ENCODE assay signal across 12 mouse cellular contexts in the genomic region with DNA sequence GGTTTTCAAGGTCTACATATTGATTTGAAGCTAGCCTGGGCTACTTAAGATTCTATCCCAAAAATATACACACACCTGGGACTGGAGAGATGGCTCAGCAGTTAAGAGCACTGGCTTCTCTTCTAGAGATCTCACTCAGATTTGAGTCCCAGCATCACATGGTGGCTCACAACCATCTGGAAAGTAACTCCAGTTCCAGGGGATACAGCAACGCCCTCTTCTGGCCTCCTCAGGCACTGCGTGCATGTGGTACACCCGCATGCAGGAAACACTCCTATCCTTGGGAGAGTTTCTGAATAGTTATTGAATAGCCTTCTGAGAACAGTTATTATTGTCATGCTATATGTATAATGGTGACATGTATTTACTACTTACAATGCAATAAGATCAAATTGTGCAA. TPM values are rescaled to one million over a fixed set of nuclear protein-coding genes. Genes with fewer than 3 reads are reported as not detected.
DNase-seq lines count a peak whose midpoint lies in the region; ATAC-seq and TF ChIP-seq lines count a peak whose summit lies in the region.
"Had no signal": no experiment of that assay in that cellular context is flagged by ENCODE, and none has a peak within 500 bp of the region (broad histone marks: within the 10 kb centered on the region; RNA-seq: fewer than 3 reads in every experiment).

No protein-coding gene starts in this region.

- dilution Hi-C loops in CH12.LX (cut with MboI; ENCODE audit: extremely low pct_ligation_motif_present, extremely low pct_unique_long_range_greater_than_20kb, low sequenced_read_pairs) = no loop called here

- no peak for TF ChIP-seq EP300 in CH12.LX (IDR thresholded peaks at IDR 0.05; ENCODE audit: low read length)

- peak; percentile 88 for DNase-seq in heart, adult 11 months
- no peak for DNase-seq in heart, postnatal 4 days
- no peak for DNase-seq in lung, embryonic 14.5 days
- DNase-seq in lung, adult 18-20 months = no peak
- DNase-seq in CH12.LX (ENCODE audit: extremely low read depth) = peak; percentile 35
- DNase-seq in brain, embryonic 14.5 days (ENCODE audit: low read depth) = no peak
- DNase-seq in cerebellum, adult 9-11 months = no peak
- DNase-seq in heart, adult 18-20 months = no peak

- H3K79me2 ChIP-seq in CH12.LX (replicated peaks; ENCODE audit: control insufficient read depth, extremely low read depth, insufficient read depth, poor library complexity, severe bottlenecking) = no peaks in the 10 kb centered on the region

- no peak for ATAC-seq in lung, embryonic 14.5 days (ENCODE audit: insufficient read depth)

- H3K9ac ChIP-seq in lung, embryonic 14.5 days = no peak overlapping the region
- H3K9ac ChIP-seq in CH12.LX (ENCODE audit: insufficient read depth, low read depth) = no peak overlapping the region
- H3K9ac ChIP-seq: stomach, embryonic 15.5 days had no signal

- WGBS in lung, embryonic 14.5 days = 61% methylated on average over 3 of the region's 3 CpGs

- H3K27ac ChIP-seq in lung, embryonic 14.5 days (ENCODE audit: low read depth) = no peak overlapping the region
- H3K27ac ChIP-seq in CH12.LX (ENCODE audit: insufficient read depth, low read depth) = no peak overlapping the region
- H3K27ac ChIP-seq: heart, embryonic 10.5 days; hindbrain, embryonic 10.5 days had no signal

- H3K4me1 ChIP-seq in lung, embryonic 14.5 days (ENCODE audit: insufficient read depth) = peaks cover 7% of the 10 kb centered on the region; the same call in 1 of the 2 replicates
- peaks cover 4 to 11% of the 10 kb centered on the region in 2 experiments for H3K4me1 ChIP-seq in CH12.LX (ENCODE audit: control insufficient read depth in 1 of 2, insufficient read depth in 2 of 2)

- TF ChIP-seq RAD21 in CH12.LX (IDR thresholded peaks at IDR 0.05; ENCODE audit: low read depth, low read length) = no peak

- peaks cover 13% of the 10 kb centered on the region; the same call in 1 of the 2 replicates for H3K36me3 ChIP-seq in lung, embryonic 14.5 days (ENCODE audit: insufficient read depth)
- H3K36me3 ChIP-seq in CH12.LX (replicated peaks in 1 of 2; ENCODE audit: control insufficient read depth in 1 of 2, insufficient read depth in 1 of 2, low read length in 1 of 2) = no peaks in the 10 kb centered on the region
- H3K36me3 ChIP-seq: stomach, embryonic 15.5 days had no signal

- no peak overlapping the region for H3K4me2 ChIP-seq in lung, embryonic 14.5 days
- no peak overlapping the region for H3K4me2 ChIP-seq in CH12.LX (ENCODE audit: insufficient read depth, low read depth, poor library complexity, severe bottlenecking)

- in situ Hi-C loops in CH12.LX (cut with MboI; ENCODE audit: low pct_ligation_motif_present, low pct_unique_long_range_greater_than_20kb, low sequenced_read_pairs) = no loop called here

- H3K9me3 ChIP-seq in lung, embryonic 14.5 days (ENCODE audit: low read depth, low read length) = no peaks in the 10 kb centered on the region
- peaks cover 2% of the 10 kb centered on the region for H3K9me3 ChIP-seq in CH12.LX (replicated peaks; ENCODE audit: low read length)
- H3K9me3 ChIP-seq: heart, embryonic 10.5 days; hindbrain, embryonic 10.5 days; stomach, embryonic 15.5 days had no signal

- TF ChIP-seq CTCF in lung, embryonic 14.5 days (IDR thresholded peaks at IDR 0.05; ENCODE audit: low read depth) = peak; percentile 33; the same call in 1 of the 2 replicates
- TF ChIP-seq CTCF in CH12.LX (conservative IDR thresholded peaks at IDR 0.05 in 1 of 2, IDR thresholded peaks at IDR 0.05 in 1 of 2; ENCODE audit: low read depth in 2 of 2, low read length in 2 of 2) = peak; percentile 28 to 50; a peak in 3 of 4 replicates
- TF ChIP-seq CTCF in brain, embryonic 14.5 days (IDR thresholded peaks at IDR 0.05; ENCODE audit: borderline replicate concordance, extremely low read depth, insufficient read depth, insufficient read length) = 0 out of 2 replicates have a peak, but pooled peaks have one; percentile 4

- no peak for TF ChIP-seq POLR2A in CH12.LX (IDR thresholded peaks at IDR 0.05; ENCODE audit: low read depth, low read length)
- TF ChIP-seq POLR2A in brain, embryonic 14.5 days (IDR thresholded peaks at IDR 0.05; ENCODE audit: borderline replicate concordance, extremely low read depth, insufficient read depth, insufficient read length, poor library complexity, severe bottlenecking) = no peak

- H3K4me3 ChIP-seq in lung, embryonic 14.5 days (ENCODE audit: low read depth, low read length) = no peak overlapping the region
- H3K4me3 ChIP-seq in CH12.LX (replicated peaks in 1 of 3; ENCODE audit: low read depth in 2 of 3, low read length in 2 of 3, poor library complexity in 1 of 3) = no peak overlapping the region
- H3K4me3 ChIP-seq: heart, embryonic 10.5 days; hindbrain, embryonic 10.5 days had no signal

- H3K27me3 ChIP-seq in lung, embryonic 14.5 days (ENCODE audit: insufficient read depth, low read length) = no peaks in the 10 kb centered on the region
- H3K27me3 ChIP-seq in CH12.LX (replicated peaks) = no peaks in the 10 kb centered on the region
- H3K27me3 ChIP-seq: stomach, embryonic 15.5 days had no signal

TF ChIP-seq in CH12.LX, 34 proteins besides CTCF, POLR2A, EP300 and RAD21:
- TF ChIP-seq MAZ (IDR thresholded peaks at IDR 0.05; ENCODE audit: low read depth, low read length) = no peak
- TF ChIP-seq HCFC1 (IDR thresholded peaks at IDR 0.05; ENCODE audit: low read depth, low read length) = no peak
- no peak for TF ChIP-seq RCOR1 (conservative IDR thresholded peaks at IDR 0.05; ENCODE audit: low read depth, low read length)
- no peak for TF ChIP-seq ZKSCAN1 (IDR thresholded peaks at IDR 0.05; ENCODE audit: borderline replicate concordance, low read depth, low read length)
- TF ChIP-seq TBP (conservative IDR thresholded peaks at IDR 0.05; ENCODE audit: low read depth, low read length) = no peak
- no peak for TF ChIP-seq JUND (conservative IDR thresholded peaks at IDR 0.05; ENCODE audit: low read depth, low read length)
- TF ChIP-seq TCF12 (IDR thresholded peaks at IDR 0.05; ENCODE audit: low read depth, low read length) = no peak
- no peak for TF ChIP-seq UBTF (IDR thresholded peaks at IDR 0.05; ENCODE audit: low read depth, low read length)
- no peak for TF ChIP-seq SIN3A (IDR thresholded peaks at IDR 0.05; ENCODE audit: low read length)
- no peak for TF ChIP-seq USF2 (conservative IDR thresholded peaks at IDR 0.05; ENCODE audit: low read depth, low read length)
- no peak for TF ChIP-seq ZMIZ1 (IDR thresholded peaks at IDR 0.05; ENCODE audit: low read depth, low read length)
- TF ChIP-seq BHLHE40 (IDR thresholded peaks at IDR 0.05; ENCODE audit: low read depth, low read length) = no peak
- TF ChIP-seq E2F4 (IDR thresholded peaks at IDR 0.05; ENCODE audit: insufficient replicate concordance, low read depth, low read length) = no peak
- TF ChIP-seq ZC3H11A (IDR thresholded peaks at IDR 0.05; ENCODE audit: low read depth, low read length) = no peak
- TF ChIP-seq POLR2AphosphoS2 (IDR thresholded peaks at IDR 0.05; ENCODE audit: low read depth, low read length) = no peak
- TF ChIP-seq USF1 (IDR thresholded peaks at IDR 0.05; ENCODE audit: low read depth, low read length) = no peak
- TF ChIP-seq MXI1 (IDR thresholded peaks at IDR 0.05; ENCODE audit: low read depth, low read length) = no peak
- TF ChIP-seq MEF2A (IDR thresholded peaks at IDR 0.05; ENCODE audit: borderline replicate concordance, low read depth, low read length) = no peak

RNA-seq across cellular contexts. Expression of a gene that starts 29.5 kb away (rescaled TPM):
- total RNA-seq in heart, postnatal 4 days (2021) = 10 to 100 TPM; 19.4 to 19.7 TPM
- polyA plus RNA-seq in lung, embryonic 14.5 days (2014; fragmentation: Nextera tagmentation; extraction: Ambion mirVana) = 25.4 and 27.1 TPM in 2 replicates
- total RNA-seq in CH12.LX (2012; rRNA removed) = 0.38 and 0.51 TPM in 2 replicates
- total RNA-seq in CH12.LX (2014; rRNA removed) = 0.07 and 0.16 TPM in 2 replicates
- polyA plus RNA-seq in CH12.LX (2012; ENCODE audit: insufficient read length, low read depth) = 0.70 and 0.78 TPM in 2 replicates
- polyA plus RNA-seq in brain, embryonic 14.5 days (2012; rRNA removed) = 124 and 134 TPM in 2 replicates
- 1 to 10 TPM; 3.8 to 4.4 TPM for total RNA-seq in heart, adult 18-20 months (2021)
- total RNA-seq: neutrophil, adult 5-6 weeks had no signal

Comparison
In these comparisons a context has a peak if more than half of its experiments do, and no peak if none do; other contexts are left out.
1. DNase-seq: peak in heart, adult 11 months (single experiment) and CH12.LX (single experiment); none in heart, postnatal 4 days (single experiment), lung, embryonic 14.5 days (single experiment), lung, adult 18-20 months (0 of 2), brain, embryonic 14.5 days (single experiment), cerebellum, adult 9-11 months (single experiment) and heart, adult 18-20 months (0 of 2).
2. Peak in every context shown above with its lines, with median percentiles within 50 percentile points of each other: CTCF ChIP-seq.